Mouse (Mus musculus) layer of hippocampus, adult 18-20 months (tissue): ENCODE measurements at regions not wholly inside any gene's neighbourhood (a gene's known extent, or its start where the extent isn't known, plus 50 kb on each side); places are given as distances from the start of the nearest gene placed in this dataset.
A peak's percentile ranks its signal among the peaks of the same experiment; 100 is the strongest.

ENCODE experiments used
- DNase-seq, 2 experiments: peaks; one replicate each; pipeline ENCODE4 v3.0.0; 2022; ENCODE audit warnings: low spot score in 2 of 2

DNA sequence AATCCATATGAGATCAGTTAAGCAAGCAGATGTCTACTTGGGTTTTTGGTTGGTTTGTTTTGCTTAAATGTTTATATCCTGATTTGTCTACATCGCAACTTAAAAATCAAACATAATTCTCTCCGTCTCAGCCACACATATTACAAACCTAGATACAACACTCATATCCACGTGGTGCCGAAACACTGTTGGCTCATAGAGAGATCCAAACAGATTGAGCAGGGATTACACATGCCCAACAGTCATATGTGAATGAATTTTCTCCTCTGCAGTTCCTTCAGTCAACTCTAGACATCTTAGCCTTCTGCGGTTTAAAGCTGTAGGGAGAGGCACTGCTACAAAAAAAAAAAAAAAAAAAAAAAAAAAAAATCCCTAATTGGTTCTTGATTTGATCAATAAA lies 64.4 kb upstream of the Clint1 start:
- no peak for DNase-seq

DNA sequence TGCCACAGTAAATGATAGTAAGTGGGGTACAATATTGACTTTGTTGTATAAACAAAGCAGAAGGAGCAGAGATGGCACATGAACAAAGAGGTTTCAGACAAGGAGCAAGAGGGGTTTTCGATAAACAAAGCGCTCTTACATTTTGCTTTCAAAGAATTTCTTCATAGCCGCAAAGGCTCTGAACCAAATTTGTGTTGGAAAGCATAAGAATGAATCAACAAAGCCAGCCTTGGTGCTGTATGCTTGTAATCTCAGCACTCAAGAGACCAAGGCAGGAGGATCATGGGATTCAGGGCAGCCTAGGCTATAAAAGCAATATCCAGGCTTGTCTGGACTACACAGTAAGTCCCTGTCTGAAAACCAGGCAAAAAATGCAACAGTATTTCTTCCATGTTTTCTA lies 62.0 kb upstream of the Clint1 start:
- DNase-seq = no peak

- DNase-seq = no peak
Observed at GRCm38 (mm10) chr11:45790504-45790903, 61.3 kb upstream of the Clint1 start.

- no peak for DNase-seq
Observed at GRCm38 (mm10) chr11:45791696-45792095, 60.2 kb upstream of the Clint1 start.

DNA sequence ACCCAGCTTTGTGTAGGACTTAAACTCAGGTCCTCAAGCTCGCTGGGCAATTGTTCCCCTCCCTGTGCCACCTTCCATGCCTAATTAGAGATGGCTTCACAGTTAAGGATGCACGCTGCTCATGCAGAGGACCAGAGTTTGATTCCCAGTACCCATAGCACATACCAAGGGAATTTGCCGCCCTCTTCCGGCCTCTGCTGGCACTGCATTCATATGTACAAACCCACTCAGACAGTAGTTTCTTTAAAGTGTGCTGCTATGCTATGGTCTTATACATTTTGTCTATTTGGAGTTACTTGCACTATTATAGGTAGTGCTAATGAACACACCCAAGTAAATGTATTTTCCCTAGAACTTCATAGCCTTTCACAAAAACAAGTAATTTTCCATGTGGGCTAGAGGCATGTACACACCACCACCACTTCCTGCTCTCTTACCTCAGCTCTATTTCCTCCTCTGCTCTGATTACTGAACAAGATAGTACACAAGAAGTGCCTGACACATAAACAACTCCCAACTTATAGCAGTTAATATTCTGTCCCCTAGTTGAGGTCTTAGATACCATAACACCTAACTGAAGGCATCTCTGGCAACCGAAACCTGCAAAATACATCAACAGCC lies 57.4 kb upstream of the Clint1 start:
- DNase-seq = no peak

DNA sequence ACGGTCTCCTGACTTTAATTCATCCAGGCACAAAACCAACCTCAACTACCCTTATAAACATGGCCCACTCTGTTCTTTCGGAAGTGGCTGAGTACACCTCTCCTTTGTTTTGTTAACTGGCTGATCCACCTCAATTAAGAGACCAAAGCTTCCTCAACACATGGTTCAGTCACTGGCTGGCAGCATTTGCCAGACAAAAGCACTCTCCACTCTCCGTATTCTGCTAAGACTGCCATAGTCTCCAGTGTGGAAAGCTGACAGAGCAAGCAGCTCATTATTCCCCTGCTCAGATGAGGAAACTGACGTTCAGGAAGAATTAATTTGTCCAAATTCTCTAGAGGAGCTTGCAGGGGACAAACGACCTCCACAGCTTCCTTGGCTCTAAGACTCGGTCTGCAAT lies 56.5 kb upstream of the Clint1 start:
- DNase-seq = no peak

GRCm38 (mm10) chr11:45795731-45796130 lies 56.1 kb upstream of the Clint1 start:
- peak; percentile 13 to 67 for DNase-seq

DNA sequence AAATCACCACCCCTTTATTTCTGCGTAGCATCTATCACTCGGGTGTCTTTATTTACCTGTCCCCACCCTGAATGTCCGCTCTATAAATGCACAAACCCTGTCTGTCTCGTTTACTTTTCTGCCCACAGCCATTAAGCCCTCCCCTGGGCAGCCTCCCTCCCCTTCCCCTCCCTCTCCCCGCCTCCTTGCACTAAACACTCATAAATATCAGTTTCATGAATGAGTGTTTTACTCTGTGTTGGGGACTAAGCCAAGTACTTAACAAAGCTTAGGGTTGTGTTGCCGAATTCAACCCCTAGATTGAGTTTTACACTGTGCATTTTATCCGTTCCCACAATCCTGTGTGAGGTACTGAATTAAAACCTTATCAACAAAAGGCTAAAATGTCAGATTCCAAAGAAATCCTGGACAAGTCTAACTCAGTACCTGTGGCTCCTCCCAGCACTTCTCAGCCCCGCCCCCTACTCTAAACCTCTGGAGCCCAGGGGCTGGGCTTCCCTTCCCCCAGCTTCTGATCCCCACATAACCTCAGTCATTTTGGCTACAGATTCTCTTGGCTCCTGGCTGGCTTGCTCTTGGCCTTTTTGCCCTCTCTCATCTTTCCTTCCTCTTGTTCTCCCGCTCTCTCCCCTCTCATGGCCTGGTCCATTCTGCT lies 52.0 kb upstream of the Clint1 start:
- no peak for DNase-seq
